Mouse (Mus musculus) embryo, embryonic 10 days (tissue): Measurements from ENCODE around the gene Atg2b.

Experiments used
- DNase-seq: peaks from one replicate; pipeline ENCODE4 v3.0.0-alpha.2; 2015; ENCODE audit warnings: low spot score

The Atg2b gene

GRCm38 (mm10) chr12:105597135-105597534, 87.9 kb downstream of the Atg2b start:
- DNase-seq, result no peak

DNA sequence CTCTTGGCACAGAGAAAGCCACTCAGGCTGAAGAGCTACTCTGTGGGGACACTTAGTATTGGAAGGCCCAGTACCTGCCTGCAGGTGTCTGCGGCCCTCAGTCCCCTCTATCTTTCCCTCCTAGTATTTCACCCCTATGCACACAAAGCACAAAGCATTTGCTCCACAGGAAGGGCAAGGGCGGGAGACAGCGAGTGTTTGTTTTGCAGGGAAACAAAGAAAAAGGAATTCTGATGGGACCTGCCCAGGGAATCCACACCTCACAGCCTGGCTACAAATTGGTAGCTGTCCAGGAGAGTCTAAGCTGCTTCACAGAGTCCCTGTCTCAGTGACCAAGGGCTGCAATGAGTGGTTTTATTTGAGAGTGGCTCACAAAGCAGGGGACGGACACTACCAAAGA, 91.5 kb downstream of the Atg2b start:
- no peak for DNase-seq

DNA sequence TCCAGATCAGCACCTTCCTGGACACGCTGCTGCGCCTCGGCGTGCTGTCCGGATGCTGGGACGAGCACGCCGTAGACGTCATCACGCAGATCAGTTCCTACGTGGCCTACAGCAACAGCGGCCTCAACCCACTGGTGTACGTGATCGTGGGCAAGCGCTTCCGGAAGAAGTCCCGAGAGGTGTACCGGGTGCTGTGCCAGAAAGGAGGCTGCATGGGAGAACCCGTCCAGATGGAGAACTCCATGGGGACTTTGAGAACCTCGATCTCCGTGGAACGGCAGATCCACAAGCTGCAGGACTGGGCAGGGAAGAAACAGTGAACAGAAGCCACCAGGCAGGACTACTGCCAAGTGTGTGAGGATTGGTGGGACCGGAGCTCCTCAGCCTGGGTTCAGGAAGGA, 92.7 kb downstream of the Atg2b start:
- DNase-seq, result no peak

DNA sequence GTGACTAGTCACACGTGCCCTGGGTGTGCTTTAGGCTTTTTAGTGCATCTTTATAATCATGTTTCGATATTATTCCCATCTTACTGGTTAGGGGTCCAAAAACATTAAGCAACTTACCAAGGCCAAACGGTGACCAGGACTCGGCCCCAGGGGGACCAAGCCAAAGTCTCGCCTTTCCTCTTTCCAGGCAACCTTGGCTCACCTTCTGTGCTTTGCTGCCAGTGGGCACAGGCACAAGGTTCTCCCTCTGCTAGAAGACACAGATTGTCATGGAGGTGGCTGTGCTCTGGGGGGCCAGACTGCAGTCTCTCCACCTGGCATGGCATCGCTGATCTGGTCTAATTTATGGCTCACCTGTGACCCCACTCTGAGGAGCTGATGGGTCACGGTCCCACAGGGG, 94.2 kb downstream of the Atg2b start:
- DNase-seq, result no peak

- DNase-seq, result no peak
Observed at GRCm38 (mm10) chr12:105587526-105587925, 97.5 kb downstream of the Atg2b start.

- DNase-seq, result peak; percentile 87
Observed at GRCm38 (mm10) chr12:105584851-105585250, 100.2 kb downstream of the Atg2b start.

DNA sequence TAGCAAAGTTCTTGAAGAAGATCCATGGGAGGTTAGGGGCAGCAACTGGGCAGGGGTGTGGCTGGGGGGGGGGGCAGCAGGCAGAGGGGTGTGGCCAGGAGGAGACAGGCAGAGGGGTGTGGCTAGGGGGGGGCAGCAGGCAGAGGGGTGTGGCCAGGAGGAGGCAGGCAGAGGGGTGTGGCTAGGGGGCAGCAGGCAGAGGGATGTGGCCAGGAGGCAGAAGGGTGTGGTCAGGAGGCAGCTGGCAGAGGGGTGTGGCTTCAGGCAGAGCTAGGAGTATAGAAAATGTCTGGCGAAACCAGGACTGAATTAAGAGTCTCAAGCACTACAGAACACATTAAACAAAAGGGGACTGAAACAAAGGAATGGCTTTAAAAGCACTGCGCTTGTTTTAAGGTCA, 101.5 kb downstream of the Atg2b start:
- peak; percentile 49 for DNase-seq

GRCm38 (mm10) chr12:105582486-105582885, 102.5 kb downstream of the Atg2b start:
- DNase-seq, result no peak

GRCm38 (mm10) chr12:105580490-105580889, 104.5 kb downstream of the Atg2b start:
- DNase-seq, result no peak

GRCm38 (mm10) chr12:105574356-105574755, 110.7 kb downstream of the Atg2b start:
- no peak for DNase-seq

GRCm38 (mm10) chr12:105572622-105573021, 112.4 kb downstream of the Atg2b start:
- no peak for DNase-seq

DNA sequence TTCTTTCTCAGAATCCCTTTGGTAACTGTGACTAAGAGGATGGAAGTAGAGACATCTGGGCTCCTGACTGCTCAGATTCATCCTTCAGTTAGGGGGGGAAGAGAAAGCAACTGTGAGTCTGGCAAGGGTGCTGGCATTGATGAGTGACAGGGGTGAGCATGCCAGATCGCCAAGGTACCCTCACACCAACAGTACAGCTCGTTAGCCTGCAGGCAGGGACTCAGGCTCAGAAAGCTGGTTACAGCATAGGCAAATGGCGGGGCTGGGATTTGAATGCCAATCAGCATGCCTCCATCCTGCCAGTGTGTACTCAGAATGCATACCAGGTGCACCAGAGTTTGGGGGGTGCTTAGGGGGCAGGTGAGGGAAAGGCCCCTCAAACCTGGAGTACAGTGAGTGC, 113.1 kb downstream of the Atg2b start:
- DNase-seq, result no peak
